Mouse (Mus musculus): ENCODE measurements around the gene Sirpa.
A peak's percentile ranks its signal among the peaks of the same experiment; 100 is the strongest.

The Sirpa gene

DNA sequence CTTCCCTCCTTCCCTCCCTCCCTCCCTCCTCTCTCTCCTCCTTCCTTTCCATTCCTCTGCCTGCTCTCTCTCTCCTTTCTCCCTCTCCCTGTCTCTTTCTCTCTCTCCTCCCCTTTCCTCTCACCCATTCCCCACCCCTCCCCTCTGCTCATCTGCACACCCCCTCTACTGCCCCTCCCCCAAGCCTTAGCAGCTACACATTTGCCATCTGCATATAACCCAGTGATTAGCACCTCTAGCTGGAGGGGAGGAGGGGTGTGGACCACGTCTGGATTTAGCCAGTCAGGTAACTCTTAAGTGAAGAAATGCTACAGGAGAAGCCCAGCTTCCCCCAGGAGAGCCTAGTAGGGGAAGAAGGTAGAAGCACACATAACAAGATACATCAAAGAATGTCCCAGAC is 7.7 kb upstream of the Sirpa start:
- no peak for DNase-seq (ENCODE audit: low spot score in 2 of 2)

DNA sequence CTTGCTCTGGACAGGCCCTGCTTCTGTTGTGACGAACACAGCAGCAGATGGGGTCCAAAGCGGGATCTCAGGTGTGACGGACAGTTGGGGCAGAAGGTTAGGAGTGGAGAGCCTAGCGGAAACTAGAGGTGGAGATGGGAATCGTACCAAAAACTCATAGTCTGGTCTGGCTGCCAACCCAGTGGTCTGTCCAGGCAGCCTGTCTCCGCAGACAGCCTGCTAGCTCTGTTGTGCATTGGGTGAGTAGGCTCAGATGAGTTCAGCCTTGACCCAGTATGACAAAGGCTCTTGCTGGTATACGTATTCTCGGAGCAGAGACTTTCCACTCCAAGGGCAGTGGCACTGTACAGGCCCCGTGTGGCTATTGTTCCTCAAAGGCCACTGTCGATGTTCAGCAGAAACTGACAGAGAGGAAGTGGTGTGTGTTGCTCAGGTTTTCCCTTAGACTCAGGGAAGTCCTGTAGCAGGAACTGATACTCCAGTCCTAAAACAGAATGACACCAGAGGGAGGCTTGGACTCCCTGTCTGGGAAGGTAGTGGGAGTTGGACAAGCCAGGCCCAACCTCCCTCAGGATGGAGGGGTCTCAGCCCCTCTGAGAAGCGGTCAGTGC is 6.6 kb upstream of the Sirpa start:
- DNase-seq (ENCODE audit: low spot score in 2 of 2): peak in 1 of 2 experiments; percentile 40

DNA sequence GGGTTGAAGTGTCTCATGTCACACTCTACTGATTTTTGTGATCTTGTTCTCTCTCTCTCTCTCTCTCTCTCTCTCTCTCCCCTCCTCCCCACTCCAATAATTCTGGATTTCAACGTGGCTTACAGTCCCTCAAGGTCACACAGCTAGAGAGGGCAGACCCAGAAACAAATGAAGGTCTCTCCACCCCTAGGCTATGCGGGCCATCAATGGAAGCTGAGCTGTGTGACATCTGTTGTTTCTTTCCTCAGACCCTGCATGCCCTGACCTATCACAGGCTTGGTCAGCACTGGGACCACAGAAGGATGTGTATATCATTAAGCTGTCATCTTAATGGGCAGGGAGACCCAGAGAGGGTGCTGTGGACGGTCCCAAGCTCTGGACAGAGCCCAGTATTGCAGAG is 5.4 kb upstream of the Sirpa start:
- DNase-seq (ENCODE audit: low spot score in 2 of 2): no peak

DNA sequence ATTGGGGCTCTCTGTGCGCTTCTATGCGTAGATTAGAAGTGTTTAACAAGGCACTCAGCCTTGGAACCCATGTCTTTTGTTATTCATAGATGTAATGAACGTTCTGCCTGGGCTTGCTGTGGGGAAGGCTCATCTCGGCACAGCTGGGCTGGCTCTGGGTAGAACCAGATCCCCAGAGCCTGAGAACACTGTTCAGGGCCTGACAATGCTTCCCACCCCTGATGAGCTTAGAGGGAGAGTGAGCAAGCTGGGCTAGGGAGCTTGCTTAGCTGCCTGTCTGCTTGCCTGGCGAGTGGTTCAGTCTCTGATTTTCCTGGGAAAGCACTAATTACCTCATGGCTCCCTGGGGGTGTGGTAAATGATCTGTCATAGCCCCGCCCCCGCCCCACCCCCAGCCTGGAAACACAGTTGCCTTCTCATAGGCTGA is 4.8 kb upstream of the Sirpa start:
- DNase-seq (ENCODE audit: low spot score in 2 of 2): no peak

DNA sequence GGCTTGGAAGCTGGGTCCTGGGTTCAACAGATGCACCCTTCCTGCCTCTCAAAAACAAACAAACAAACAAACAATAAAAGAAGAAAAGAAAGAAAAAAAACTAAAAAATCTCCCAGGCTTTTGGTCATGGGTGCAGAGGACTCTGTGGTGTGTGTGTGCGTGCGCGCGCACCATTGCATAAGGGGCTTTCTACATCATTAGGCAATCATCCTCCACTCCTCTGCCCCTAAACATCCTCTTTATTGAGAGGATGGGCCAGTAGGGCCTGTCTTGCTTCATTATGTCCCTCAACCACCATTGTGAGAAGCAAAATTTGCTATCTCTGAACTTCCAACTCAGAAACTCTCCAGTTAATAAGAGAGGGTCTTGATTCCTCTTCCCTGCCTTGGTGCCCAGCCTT is 738 bp upstream of the Sirpa start:
- no peak for DNase-seq (ENCODE audit: low spot score in 2 of 2)

DNA sequence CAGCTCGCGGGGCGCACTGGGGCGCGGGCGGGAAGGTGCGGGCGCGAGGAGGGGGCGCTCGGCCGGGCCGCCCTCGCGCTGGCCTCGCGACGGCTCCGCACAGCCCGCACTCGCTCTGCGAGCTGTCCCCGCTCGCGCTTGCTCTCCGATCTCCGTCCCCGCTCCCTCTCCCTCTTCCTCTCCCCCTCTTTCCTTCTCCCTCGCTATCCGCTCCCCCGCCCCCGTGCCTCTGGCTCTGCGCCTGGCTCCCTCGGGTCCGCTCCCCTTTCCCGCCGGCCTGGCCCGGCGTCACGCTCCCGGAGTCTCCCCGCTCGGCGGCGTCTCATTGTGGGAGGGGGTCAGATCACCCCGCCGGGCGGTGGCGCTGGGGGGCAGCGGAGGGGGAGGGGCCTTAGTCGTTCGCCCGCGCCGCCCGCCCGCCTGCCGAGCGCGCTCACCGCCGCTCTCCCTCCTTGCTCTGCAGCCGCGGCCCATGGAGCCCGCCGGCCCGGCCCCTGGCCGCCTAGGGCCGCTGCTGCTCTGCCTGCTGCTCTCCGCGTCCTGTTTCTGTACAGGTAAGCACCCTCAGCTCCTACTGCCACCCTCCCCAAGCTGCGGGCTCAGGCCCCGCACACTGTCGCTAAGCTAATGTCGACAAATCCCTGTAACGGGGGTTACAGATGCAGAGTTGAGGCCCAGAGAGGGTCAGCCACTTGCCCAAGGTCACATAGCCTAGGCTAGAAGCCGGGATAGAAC is 673 bp downstream of the Sirpa start:
- DNase-seq (ENCODE audit: low spot score in 2 of 2): peak; percentile 91

DNA sequence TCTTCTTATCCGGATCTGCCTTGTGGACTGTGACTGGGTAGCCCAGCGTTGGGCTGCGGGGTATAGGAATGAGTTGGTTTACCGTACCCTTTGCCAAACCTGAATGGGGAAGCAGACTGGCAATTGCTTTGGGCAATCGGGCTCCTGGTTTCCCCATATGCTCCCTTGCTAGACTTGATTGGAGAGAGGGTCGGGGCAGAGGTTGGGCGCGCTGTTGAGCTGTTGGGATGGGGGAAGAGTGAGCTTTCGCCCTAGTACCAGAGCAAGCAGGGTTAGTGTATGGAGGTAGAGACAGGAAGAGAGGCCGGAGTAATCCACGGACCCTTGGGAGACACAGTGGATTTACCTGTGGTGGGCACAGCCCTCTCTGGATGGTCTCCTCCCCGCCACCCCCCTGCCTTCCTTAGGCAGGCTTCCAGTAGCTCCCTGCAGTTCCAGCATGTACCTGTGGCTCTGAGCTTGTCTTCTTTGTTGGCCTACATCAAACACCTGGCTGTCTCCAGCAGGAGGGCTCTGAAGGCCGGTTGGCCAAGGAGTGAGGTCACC is 1.3 kb downstream of the Sirpa start:
- peak in 1 of 2 experiments; percentile 63 for DNase-seq (ENCODE audit: low spot score in 2 of 2)

DNA sequence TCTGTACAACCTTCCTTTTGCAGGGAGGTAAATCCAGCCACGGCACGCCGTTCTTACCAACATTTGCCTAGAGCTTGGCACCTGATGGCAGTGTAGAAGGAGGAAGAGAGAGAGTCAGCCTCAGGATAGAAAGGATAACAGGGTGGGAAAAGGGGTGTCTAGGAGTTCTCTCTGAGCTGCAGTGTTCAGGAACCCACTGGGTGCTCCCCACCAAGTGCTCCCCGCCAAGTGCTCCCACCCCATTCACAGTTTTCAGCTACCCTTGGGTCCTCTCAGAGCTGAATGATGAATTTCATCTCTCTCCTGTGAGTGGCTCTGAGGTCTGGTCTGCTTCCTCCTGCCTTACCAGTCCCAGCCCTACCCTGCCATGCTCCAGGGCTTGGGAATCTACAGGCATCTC is 1.9 kb downstream of the Sirpa start:
- no peak for DNase-seq (ENCODE audit: low spot score in 2 of 2)

DNA sequence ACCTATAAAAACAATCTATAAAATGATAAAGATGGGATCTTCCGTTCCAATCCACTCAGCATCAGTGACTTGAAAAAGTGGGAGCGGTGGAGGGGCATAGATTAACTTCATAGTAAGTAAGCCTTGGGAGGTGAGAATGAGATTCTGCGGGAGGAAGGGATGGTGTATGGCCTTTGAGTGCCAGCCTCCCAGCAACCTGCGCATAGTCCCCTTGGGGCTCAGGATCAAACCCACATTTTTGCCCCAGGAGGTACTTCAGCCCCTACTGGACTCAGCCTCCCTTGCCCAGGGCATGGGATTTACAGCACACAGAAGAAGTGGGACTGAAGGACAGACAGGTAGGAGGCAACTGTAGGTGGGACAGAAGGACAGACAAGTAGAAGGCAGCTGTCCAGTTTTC is 2.6 kb downstream of the Sirpa start:
- DNase-seq (ENCODE audit: low spot score in 2 of 2): no peak

DNA sequence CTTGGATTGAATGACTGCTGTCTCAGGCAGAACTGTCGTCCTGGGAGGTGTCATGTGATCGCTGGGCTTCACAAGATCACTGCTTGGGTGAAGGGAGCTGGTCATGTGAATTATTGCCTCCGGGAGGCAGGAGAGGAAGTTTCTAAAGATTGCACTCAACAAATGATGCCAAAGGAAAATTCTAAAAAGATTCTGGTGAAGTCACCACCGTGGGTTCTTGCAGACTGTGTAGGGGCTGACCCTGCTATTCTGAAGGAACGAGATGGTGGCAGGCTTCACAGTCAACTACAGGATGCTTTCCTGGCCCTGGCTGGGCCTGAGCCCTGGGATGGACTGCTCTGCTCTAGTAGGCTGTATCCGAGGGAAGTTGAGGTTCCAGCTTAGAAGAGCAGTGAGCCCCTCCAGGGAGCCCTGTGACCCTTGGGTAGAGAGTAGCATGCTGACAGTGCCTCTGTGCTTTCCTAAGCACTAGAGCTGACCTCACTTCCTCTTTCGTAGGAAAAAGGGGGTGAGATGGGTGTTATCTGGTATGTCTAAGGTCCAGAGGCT is 3.1 kb downstream of the Sirpa start:
- DNase-seq (ENCODE audit: low spot score in 2 of 2): no peak

DNA sequence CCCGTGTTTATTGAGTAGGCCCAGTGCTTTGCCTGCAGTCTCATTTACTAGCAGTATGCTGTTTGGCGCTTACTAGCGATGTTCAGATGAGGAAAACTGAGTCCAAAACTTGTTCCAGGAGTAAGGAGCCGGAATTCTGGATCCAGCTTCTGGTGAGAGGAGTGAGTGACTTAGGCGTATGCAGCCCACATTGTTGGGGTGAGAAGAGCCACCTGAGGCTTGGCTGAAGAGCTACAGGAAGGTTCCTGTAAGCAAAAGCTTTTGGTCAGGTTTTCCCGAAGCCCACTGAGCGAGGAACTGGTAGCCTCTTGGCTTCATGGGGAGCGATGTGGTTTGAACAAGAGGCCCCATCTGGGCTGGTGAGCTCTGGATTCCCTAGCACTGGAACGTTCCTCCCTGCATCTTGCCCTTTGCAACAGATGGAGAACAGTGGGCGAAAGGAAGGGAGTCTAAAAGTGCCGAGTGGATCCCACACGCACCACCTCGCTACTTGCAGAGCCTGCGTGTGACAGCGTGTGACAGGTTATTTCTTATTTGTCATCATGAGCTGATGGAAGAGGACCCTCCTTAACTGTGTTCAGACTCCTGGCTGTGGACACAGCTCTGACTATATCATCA is 4.0 kb downstream of the Sirpa start:
- peak in 1 of 2 experiments; percentile 69 for DNase-seq (ENCODE audit: low spot score in 2 of 2)

DNA sequence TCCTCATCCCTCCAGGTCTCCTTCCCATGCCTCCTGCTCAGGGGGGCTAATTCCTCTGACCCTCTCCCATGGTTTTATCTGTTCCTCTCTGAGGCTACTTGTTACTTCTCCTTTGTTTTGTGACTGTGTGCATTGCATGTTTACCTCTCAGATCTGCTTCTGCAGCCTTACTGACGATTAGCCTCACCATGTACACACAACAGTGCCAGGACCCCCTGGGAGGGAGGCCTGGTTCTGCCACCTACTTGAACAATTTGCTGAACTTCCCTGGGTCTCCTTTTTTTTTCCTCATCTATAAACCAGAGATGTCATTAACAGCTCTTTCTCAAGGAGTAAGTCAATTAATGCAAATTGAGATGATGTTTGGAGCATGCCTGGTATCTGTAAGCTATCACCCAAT is 4.9 kb downstream of the Sirpa start:
- no peak for DNase-seq (ENCODE audit: low spot score in 2 of 2)

DNA sequence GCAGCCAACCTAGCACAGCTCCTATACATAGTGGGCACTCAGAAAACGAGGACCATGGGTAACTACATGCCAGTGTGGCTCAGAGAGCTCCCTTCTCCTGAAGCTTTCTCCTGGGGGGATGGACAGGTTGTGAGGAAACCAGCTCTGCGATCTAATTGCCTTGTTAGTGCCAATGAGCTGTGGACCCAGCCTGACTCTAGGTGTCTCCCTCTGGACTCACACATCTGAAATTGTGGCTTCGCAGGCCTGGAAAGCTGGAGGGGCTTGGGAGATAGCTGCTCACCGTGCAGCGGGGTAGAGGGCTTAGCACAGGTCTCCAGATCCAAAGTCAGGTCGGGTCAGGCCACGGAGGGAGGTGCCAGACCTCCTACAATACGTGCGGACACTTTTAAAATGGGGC is 5.5 kb downstream of the Sirpa start:
- peak in 1 of 2 experiments; percentile 34 for DNase-seq (ENCODE audit: low spot score in 2 of 2)

DNA sequence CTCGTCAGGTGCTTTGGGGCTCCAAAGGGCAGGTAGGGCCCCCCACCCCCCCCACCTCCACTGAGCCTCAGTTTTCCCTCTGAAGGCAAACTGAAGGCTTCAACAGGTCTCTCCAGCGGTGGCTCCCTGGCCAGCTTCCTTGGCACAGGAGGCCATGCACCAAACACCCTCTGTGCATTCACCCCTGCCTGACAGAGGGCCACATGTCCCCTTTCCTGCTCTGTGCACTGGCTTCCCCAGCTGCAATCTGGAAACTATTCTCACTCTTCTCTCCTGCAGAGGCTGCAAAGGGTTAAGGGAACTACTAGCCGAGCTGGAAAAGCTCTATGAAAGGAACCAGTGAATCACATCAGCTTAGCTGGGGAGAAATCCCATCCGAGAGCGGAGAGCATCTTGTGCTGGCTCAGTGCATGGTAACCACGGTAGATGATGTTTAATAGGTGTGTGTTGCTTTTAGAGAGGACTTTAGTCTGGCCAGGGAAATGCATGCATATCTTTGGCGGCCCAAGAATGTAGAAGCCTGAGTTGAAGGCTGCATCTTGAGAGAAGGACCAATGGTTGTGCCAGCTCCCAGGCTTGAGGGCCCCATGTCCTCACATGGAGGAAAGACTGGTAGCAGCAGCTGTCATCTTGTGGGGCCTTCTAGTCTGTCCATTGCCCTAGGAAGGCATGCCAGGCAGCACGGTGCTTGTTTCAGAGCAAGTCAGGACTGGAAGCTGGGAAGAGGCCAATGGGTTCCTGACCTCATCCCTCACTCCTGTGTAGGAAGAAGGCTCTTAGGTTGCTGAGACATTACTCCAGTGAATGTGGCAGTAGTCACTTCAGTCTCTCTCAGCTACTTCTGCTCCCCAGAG is 6.8 kb downstream of the Sirpa start:
- DNase-seq (ENCODE audit: low spot score in 2 of 2): peak in 1 of 2 experiments; percentile 29

DNA sequence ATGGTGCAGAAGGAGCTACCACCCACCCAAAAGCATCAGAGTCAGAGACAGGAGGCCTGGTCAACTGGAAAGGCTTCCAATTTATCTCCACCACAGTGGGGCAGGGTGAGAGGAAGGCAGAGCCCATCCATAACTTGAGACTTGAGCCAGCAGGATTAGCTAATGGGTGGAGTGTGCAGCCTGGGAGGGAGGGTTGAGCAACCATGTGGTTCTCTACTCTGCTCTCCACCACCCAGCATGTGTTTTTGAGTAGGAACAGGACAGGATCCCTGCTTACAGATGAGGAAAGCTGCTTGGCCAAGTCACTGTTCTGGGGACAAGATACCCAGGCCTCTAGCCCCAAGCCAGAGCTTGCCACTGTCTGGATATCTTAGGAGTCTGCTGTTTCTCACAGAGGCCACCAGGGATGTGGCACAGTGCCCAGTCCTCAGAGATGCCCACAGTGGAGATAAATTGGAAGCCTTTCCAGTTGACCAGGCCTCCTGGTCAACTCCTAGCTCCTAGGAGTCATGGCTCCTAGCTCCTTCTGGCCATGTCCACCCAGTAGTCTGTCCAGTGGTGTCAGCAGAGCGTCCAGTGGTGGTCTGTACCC is 8.5 kb downstream of the Sirpa start:
- DNase-seq (ENCODE audit: low spot score in 2 of 2): peak in 1 of 2 experiments; percentile 50

DNA sequence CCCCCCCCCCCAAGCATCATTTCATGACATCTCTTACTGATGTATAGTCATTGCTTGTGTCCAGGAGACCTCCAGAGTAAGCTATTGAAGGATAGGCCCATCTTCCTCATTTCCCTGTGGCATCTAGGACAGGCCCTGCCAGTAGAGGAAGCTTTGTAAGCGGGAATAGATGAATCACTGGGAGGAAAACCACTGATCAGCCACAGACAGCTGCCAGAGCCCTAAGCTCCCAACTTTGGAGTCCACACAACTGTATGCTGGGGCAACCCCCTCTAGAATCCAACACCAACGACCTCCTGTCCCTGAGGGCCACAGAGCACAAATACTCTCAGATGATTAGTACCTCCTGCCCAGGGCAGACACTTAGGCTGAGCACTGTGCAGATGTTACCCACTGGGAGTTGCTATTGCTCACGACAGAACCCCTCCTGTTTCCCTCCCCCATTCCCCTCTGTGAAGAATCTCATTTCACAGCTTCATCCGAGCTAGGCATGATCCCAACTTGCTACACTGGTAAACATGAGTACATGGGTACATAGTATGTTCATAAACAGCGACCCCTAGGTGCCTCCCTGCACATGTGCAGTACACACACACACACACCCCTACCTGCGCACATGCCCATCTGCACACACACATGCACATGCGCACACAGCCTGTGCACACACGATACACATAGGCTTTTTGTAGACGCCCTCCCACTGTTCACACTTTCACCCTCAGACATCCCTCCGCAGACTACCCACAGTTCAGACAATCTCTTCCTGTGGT is 9.4 kb downstream of the Sirpa start:
- DNase-seq (ENCODE audit: low spot score in 2 of 2): peak in 1 of 2 experiments; percentile 30

DNA sequence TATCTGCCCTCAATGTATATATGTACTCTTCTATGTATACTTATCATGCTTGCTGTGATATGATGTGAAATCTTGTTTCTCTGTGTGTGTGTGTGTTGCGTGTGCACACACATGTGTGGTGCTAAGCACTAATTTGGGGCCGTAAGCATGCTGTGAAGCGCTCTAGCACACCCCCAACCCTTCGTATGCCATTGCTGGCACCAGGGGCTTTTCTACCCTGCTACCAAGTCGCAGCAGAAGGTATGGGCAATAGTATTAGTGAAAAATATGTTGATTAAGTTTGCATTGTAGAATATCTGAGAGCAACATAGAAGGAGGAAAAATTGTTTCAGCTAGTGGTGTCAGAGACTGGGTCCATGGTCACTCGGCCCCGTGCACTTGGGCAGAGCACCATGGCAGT is 10.2 kb downstream of the Sirpa start:
- DNase-seq (ENCODE audit: low spot score in 2 of 2): no peak

DNA sequence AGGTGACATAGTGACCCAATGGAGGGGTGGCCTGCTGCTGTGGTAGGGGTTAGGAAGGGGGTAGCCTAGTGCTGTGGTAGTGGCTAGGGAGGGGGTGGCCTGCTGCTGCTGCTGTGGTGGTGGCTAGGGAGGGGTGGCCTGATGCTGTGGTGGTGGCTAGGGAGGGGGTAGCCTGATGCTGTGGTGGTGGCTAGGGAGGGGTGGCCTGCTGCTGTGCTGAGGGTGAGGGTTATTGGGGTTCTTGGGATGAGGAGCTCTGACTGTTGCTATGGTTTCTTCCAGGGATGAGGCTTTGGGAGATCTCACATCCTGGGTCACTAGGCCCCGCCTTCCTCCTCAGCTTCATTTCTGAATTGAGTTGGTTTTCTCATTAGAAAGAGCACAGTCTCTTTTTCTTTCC is 10.9 kb downstream of the Sirpa start:
- DNase-seq (ENCODE audit: low spot score in 2 of 2): peak in 1 of 2 experiments; percentile 21

DNA sequence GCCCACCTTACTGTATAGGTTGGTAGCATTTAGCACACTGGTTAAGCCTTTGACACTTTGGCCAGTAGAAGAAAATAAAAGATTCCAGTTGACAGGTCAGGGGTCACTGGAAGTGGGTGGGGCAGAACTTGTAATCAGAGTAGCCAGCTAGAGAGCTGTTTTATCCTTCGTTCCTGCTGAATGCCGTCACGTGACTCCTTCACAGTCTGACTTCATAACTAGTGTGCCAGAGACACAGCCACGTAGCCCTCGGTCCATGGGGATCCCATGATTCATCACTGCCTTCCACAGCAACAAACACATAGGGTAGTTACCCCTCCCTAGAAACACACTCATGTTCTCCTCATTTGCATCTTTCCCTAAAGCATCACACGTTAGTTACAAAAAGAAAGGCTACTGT is 11.4 kb downstream of the Sirpa start:
- DNase-seq (ENCODE audit: low spot score in 2 of 2): peak in 1 of 2 experiments; percentile 40

DNA sequence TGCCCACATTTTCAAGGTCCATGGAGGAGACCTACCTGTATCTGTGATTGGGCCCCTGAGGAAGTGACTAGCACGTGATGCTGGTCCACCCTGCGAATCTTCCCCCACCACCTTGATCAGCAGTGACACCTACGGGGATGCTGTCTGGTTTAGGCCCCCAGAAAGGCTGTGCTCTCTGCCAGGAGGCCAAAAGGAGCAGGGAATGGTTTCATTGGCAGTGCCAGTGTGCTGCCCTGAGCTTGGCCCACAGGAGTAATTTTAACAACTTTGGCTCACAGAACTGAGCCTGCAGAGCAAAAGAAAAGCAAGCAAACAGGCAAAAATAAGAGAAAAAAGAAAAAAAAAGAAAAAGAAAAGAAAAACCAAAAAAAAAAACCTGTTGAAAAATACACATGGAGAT is 13.2 kb downstream of the Sirpa start:
- no peak for DNase-seq (ENCODE audit: low spot score in 2 of 2)

All from right cerebral cortex, postnatal 10 days (tissue).